In the genomic region with DNA sequence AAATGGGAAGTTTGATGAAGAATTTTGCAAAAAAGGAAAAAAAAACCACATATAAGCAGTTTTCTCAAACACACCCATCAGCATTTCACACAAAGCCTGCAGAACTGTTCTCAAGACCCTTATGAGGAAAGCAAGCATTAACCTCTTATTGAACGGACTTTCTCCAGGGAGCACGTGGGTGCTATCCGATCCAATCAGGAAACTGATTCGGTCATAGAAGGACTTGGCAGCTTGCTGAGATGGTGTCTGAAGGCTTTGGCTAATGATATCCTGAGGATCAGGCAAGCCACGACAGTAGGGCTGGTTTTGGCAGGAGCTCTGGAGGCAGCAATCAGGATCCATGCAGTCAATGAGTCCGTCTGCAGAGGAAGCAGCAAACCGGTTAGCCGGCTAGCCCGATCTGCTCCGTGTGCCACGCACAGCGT, we compare ENCODE assay signal across 8 mouse cellular contexts.
DNase-seq lines count a peak whose midpoint lies in the region; ATAC-seq and TF ChIP-seq lines count a peak whose summit lies in the region.

No protein-coding gene starts in this region.

- peak; percentile 12 for DNase-seq in kidney, postnatal 14 days
- DNase-seq in kidney, postnatal 25 days: no peak
- peak; percentile 13 for DNase-seq in cerebellum, adult 11-12 months
- DNase-seq in forebrain, postnatal 0 days: peak; percentile 63
- no peak for DNase-seq in ovary, postnatal 14 days (ENCODE audit: low spot score)
- DNase-seq in liver: no peak
- DNase-seq in testis, postnatal 10 days (ENCODE audit: low spot score): no peak

- H3K27me3 ChIP-seq in forebrain, postnatal 0 days (ENCODE audit: insufficient read depth, low read length): no peaks in the 10 kb centered on the region
- peaks cover 35% of the 10 kb centered on the region for H3K27me3 ChIP-seq in limb, embryonic 13.5 days

- no peak for TF ChIP-seq CTCF in forebrain, postnatal 0 days (IDR thresholded peaks at IDR 0.05; ENCODE audit: low read depth)

- H3K4me3 ChIP-seq in forebrain, postnatal 0 days (ENCODE audit: low read depth, low read length): no peak overlapping the region
- H3K4me3 ChIP-seq in limb, embryonic 13.5 days: peak overlapping the region; percentile 14

- H3K4me1 ChIP-seq in forebrain, postnatal 0 days (ENCODE audit: insufficient read depth): no peaks in the 10 kb centered on the region
- peaks cover 36% of the 10 kb centered on the region for H3K4me1 ChIP-seq in limb, embryonic 13.5 days

- H3K36me3 ChIP-seq in forebrain, postnatal 0 days (ENCODE audit: insufficient read depth): peaks cover 6% of the 10 kb centered on the region
- H3K36me3 ChIP-seq in limb, embryonic 13.5 days: peaks cover 36% of the 10 kb centered on the region

- peak; percentile 86 for ATAC-seq in forebrain, postnatal 0 days
- peak; percentile 70 for ATAC-seq in limb, embryonic 13.5 days (ENCODE audit: low FRiP score, low read depth)

- H3K4me2 ChIP-seq in forebrain, postnatal 0 days (ENCODE audit: low read depth): peak overlapping the region; percentile 37
- H3K4me2 ChIP-seq in limb, embryonic 13.5 days (replicated peaks): peak overlapping the region; percentile 47

- H3K9ac ChIP-seq in forebrain, postnatal 0 days: no peak overlapping the region
- H3K9ac ChIP-seq in limb, embryonic 13.5 days: no peak overlapping the region

- H3K27ac ChIP-seq in forebrain, postnatal 0 days (ENCODE audit: low read depth, low read length): no peak overlapping the region
- no peak overlapping the region for H3K27ac ChIP-seq in limb, embryonic 13.5 days

- no peaks in the 10 kb centered on the region for H3K9me3 ChIP-seq in forebrain, postnatal 0 days (ENCODE audit: low read length)
- no peaks in the 10 kb centered on the region for H3K9me3 ChIP-seq in limb, embryonic 13.5 days

- 53% methylated on average over 12 of the region's 12 CpGs for WGBS in forebrain, postnatal 0 days
- 13% methylated on average over 12 of the region's 12 CpGs for WGBS in limb, embryonic 13.5 days

Comparison
In these comparisons a context has a peak if more than half of its experiments do, and no peak if none do; other contexts are left out.
1. DNase-seq: peak in kidney, postnatal 14 days (single experiment), cerebellum, adult 11-12 months (single experiment) and forebrain, postnatal 0 days (single experiment); none in kidney, postnatal 25 days (0 of 2), ovary, postnatal 14 days (single experiment), liver (single experiment) and testis, postnatal 10 days (single experiment).